Mouse (Mus musculus): ENCODE data around the gene Fbxw10.

Fbxw10 gene

GRCm38 (mm10) chr11:62846961-62847654, at the start of gene Fbxw10:
Fbxw10 (plus strand) TSS chr11:62847069.
- DNase-seq (ENCODE audit: low spot score in 2 of 2), result no peak

- DNase-seq (ENCODE audit: low spot score in 2 of 2), result no peak
Observed at GRCm38 (mm10) chr11:62804119-62804518, 42.8 kb upstream of the Fbxw10 start.

GRCm38 (mm10) chr11:62807965-62808364, 38.9 kb upstream of the Fbxw10 start:
- no peak for DNase-seq (ENCODE audit: low spot score in 2 of 2)

- no peak for DNase-seq (ENCODE audit: low spot score in 2 of 2)
Observed at GRCm38 (mm10) chr11:62809201-62809600, 37.7 kb upstream of the Fbxw10 start.

- DNase-seq (ENCODE audit: low spot score in 2 of 2), result no peak
Observed at GRCm38 (mm10) chr11:62812268-62812667, 34.6 kb upstream of the Fbxw10 start.

- no peak for DNase-seq (ENCODE audit: low spot score in 2 of 2)
Observed at GRCm38 (mm10) chr11:62813497-62813896, 33.4 kb upstream of the Fbxw10 start.

GRCm38 (mm10) chr11:62813970-62814624, 32.8 kb upstream of the Fbxw10 start:
- no peak for DNase-seq (ENCODE audit: low spot score in 2 of 2)

GRCm38 (mm10) chr11:62814625-62815024, 32.2 kb upstream of the Fbxw10 start:
- DNase-seq (ENCODE audit: low spot score in 2 of 2), result no peak

- DNase-seq (ENCODE audit: low spot score in 2 of 2), result no peak
Observed at GRCm38 (mm10) chr11:62815438-62815837, 31.4 kb upstream of the Fbxw10 start.

- no peak for DNase-seq (ENCODE audit: low spot score in 2 of 2)
Observed at GRCm38 (mm10) chr11:62816591-62816990, 30.3 kb upstream of the Fbxw10 start.

- no peak for DNase-seq (ENCODE audit: low spot score in 2 of 2)
Observed at GRCm38 (mm10) chr11:62819059-62819686, 27.7 kb upstream of the Fbxw10 start.

GRCm38 (mm10) chr11:62820059-62820541, 26.8 kb upstream of the Fbxw10 start, which contains the start of gene Trim16:
Trim16 (plus strand) TSS chr11:62820231.
- peak; percentile 68 to 69 for DNase-seq (ENCODE audit: low spot score in 2 of 2)

GRCm38 (mm10) chr11:62820661-62821437, 26.0 kb upstream of the Fbxw10 start:
- peak; percentile 14 to 66 for DNase-seq (ENCODE audit: low spot score in 2 of 2)

GRCm38 (mm10) chr11:62821893-62822292, 25.0 kb upstream of the Fbxw10 start:
- DNase-seq (ENCODE audit: low spot score in 2 of 2), result no peak

GRCm38 (mm10) chr11:62824211-62824610, 22.7 kb upstream of the Fbxw10 start:
- no peak for DNase-seq (ENCODE audit: low spot score in 2 of 2)

GRCm38 (mm10) chr11:62825222-62826105, 21.4 kb upstream of the Fbxw10 start:
- DNase-seq (ENCODE audit: low spot score in 2 of 2), result no peak

- no peak for DNase-seq (ENCODE audit: low spot score in 2 of 2)
Observed at GRCm38 (mm10) chr11:62826106-62826733, 20.6 kb upstream of the Fbxw10 start.

- no peak for DNase-seq (ENCODE audit: low spot score in 2 of 2)
Observed at GRCm38 (mm10) chr11:62827135-62827534, 19.7 kb upstream of the Fbxw10 start.

- DNase-seq (ENCODE audit: low spot score in 2 of 2), result no peak
Observed at GRCm38 (mm10) chr11:62827911-62828310, 19.0 kb upstream of the Fbxw10 start.

- no peak for DNase-seq (ENCODE audit: low spot score in 2 of 2)
Observed at GRCm38 (mm10) chr11:62830387-62830786, 16.5 kb upstream of the Fbxw10 start.

Data from spleen, postnatal 4 days (tissue).